Mouse (Mus musculus): ENCODE data around the gene Hoxa2.
A peak's percentile ranks its signal among the peaks of the same experiment; 100 is the strongest.

Gene Hoxa2

GRCm38 (mm10) chr6:52138576-52138975 lies 26.1 kb downstream of the Hoxa2 start:
- DNase-seq (ENCODE audit: low spot score): no peak

GRCm38 (mm10) chr6:52137841-52138535 lies 26.6 kb downstream of the Hoxa2 start:
- DNase-seq (ENCODE audit: low spot score): no peak

GRCm38 (mm10) chr6:52123673-52124072 lies 41.0 kb downstream of the Hoxa2 start:
- DNase-seq (ENCODE audit: low spot score): no peak

- no peak for DNase-seq (ENCODE audit: low spot score)
These were observed 43.5 kb downstream of the Hoxa2 start for GRCm38 (mm10) chr6:52121173-52121572.

GRCm38 (mm10) chr6:52118903-52119635 lies 45.6 kb downstream of the Hoxa2 start:
- no peak for DNase-seq (ENCODE audit: low spot score)

- peak; percentile 68 for DNase-seq (ENCODE audit: low spot score)
These were observed 48.7 kb downstream of the Hoxa2 start for GRCm38 (mm10) chr6:52115899-52116298.
